In the genomic region with DNA sequence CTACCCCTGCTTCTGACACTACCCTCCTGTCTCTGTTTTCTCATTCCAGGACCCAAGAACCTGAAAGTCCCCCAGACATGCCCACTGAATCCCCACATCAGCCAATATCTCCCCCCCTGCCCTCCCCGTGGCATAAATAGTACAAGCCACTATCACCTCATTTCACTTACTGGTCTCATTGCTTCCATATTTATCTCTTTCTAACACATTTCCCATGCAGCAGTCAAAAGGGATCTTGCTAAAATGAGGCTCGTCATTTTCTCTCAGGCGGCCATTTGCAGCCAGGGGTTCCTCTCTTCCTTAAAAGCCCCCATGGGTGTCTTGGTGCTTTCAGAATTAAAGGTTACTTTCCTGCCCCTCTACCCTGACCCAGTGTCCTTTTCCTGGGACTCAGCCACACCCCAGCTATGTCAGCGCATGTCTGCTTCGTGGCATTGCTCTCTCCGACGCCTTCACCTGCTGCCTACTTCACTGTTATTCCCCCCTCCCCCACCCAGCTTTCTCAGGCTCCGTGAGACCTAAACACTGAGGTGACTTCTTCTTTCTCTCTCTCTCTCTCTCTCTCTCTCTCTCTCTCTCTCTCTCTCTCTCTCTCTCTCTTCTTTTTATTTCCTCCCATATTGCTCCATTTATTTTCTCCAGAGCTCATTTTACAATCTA, we compare ENCODE assay signal across 1 mouse cellular context.
TF ChIP-seq lines count a peak whose summit lies in the region.

No protein-coding gene starts in this region.

TF ChIP-seq in MEL, 35 proteins besides CTCF, POLR2A, EP300 and RAD21 (continued from another document):
- no peak for TF ChIP-seq GABPA (IDR thresholded peaks at IDR 0.05; ENCODE audit: low read depth, low read length)
- TF ChIP-seq POLR2AphosphoS2 (IDR thresholded peaks at IDR 0.05; ENCODE audit: low read length) = no peak
- no peak for TF ChIP-seq UBTF (IDR thresholded peaks at IDR 0.05; ENCODE audit: borderline replicate concordance, insufficient read depth, low read depth, low read length)
- 0 out of 2 replicates have a peak, but pooled peaks have one; percentile 33 for TF ChIP-seq MXI1 (IDR thresholded peaks at IDR 0.05; ENCODE audit: low read depth, low read length)
- no peak for TF ChIP-seq ELF1 (IDR thresholded peaks at IDR 0.05; ENCODE audit: low read depth, low read length)
- no peak for TF ChIP-seq CHD1 (IDR thresholded peaks at IDR 0.05; ENCODE audit: low read depth, low read length)
- no peak for TF ChIP-seq HCFC1 (IDR thresholded peaks at IDR 0.05; ENCODE audit: low read depth, low read length)
- TF ChIP-seq ZC3H11A (IDR thresholded peaks at IDR 0.05; ENCODE audit: low read depth, low read length) = no peak
- TF ChIP-seq ZNF384 (IDR thresholded peaks at IDR 0.05; ENCODE audit: low read depth, low read length) = no peak
- 0 out of 2 replicates have a peak, but pooled peaks have one; percentile 61 for TF ChIP-seq MAX (IDR thresholded peaks at IDR 0.05; ENCODE audit: low read length)
TF ChIP-seq in MEL: peak in this region for 11.
